Comparison of ENCODE assay signal across 21 mouse cellular contexts in the genomic region with DNA sequence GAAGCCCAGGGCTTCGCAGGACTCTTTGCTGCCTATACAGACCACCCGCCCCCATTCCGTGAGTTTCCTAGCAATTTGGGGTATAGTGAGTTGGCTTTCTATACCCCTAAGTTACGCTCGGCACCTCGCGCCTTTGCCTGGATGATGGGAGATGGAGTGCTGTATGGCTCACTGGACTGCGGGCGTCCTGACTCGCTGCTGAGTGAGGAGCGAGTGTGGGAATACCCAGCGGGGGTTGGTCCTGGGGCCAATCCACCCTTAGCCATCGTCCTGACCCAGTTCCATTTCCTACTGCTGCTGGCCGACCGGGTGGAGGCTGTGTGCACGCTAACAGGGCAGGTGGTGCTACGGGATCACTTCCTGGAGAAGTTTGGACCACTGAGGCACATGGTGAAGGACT.
"Had no signal": no experiment of that assay in that cellular context is flagged by ENCODE, and none has a peak within 500 bp of the region (broad histone marks: within the 10 kb centered on the region; RNA-seq: fewer than 3 reads in every experiment).

No protein-coding gene starts in this region.

- H3K27me3 ChIP-seq: limb, embryonic 13.5 days; liver, embryonic 12.5 days; liver, embryonic 15.5 days; lung, embryonic 15.5 days; midbrain, embryonic 12.5 days; midbrain, embryonic 15.5 days; neural tube, embryonic 12.5 days; neural tube, embryonic 15.5 days; stomach, embryonic 15.5 days had no signal

- ATAC-seq: liver, embryonic 12.5 days; midbrain, embryonic 15.5 days had no signal

- H3K27ac ChIP-seq: limb, embryonic 10.5 days; limb, embryonic 13.5 days; liver, embryonic 12.5 days; liver, embryonic 15.5 days; lung, embryonic 15.5 days; midbrain, embryonic 12.5 days; midbrain, embryonic 15.5 days; neural tube, embryonic 12.5 days; neural tube, embryonic 15.5 days; stomach, embryonic 15.5 days had no signal

- H3K9me3 ChIP-seq: limb, embryonic 10.5 days; limb, embryonic 13.5 days; liver, embryonic 12.5 days; liver, embryonic 15.5 days; lung, embryonic 15.5 days; midbrain, embryonic 12.5 days; midbrain, embryonic 15.5 days; neural tube, embryonic 12.5 days; neural tube, embryonic 15.5 days; stomach, embryonic 15.5 days had no signal

- H3K4me3 ChIP-seq: limb, embryonic 10.5 days; limb, embryonic 13.5 days; liver, embryonic 12.5 days; liver, embryonic 15.5 days; lung, embryonic 15.5 days; midbrain, embryonic 12.5 days; midbrain, embryonic 15.5 days; neural tube, embryonic 12.5 days; neural tube, embryonic 15.5 days; stomach, embryonic 15.5 days had no signal

- DNase-seq: kidney, adult 9 months; kidney, postnatal 14 days; kidney, postnatal 4 days; liver; lung, adult 18-20 months; lung, postnatal 10 days; lung, postnatal 36 days; right cerebral cortex, adult 18-20 months; right cerebral cortex, postnatal 14 days; right cerebral cortex, postnatal 4 days; thymus, postnatal 25 days had no signal

- H3K4me2 ChIP-seq: limb, embryonic 13.5 days; liver, embryonic 12.5 days; liver, embryonic 15.5 days; lung, embryonic 15.5 days; midbrain, embryonic 12.5 days; midbrain, embryonic 15.5 days; neural tube, embryonic 12.5 days; neural tube, embryonic 15.5 days; stomach, embryonic 15.5 days had no signal

- H3K9ac ChIP-seq: limb, embryonic 13.5 days; liver, embryonic 12.5 days; liver, embryonic 15.5 days; lung, embryonic 15.5 days; midbrain, embryonic 12.5 days; midbrain, embryonic 15.5 days; neural tube, embryonic 12.5 days; neural tube, embryonic 15.5 days; stomach, embryonic 15.5 days had no signal
